In genomic region chr17:43868808-43869207, GRCm38 (mm10) we compare ENCODE assay signal across 17 mouse cellular contexts.
A peak's percentile ranks its signal among the peaks of the same experiment; 100 is the strongest.
DNase-seq lines count a peak whose midpoint lies in the region; ATAC-seq and TF ChIP-seq lines count a peak whose summit lies in the region.
"Had no signal": no experiment of that assay in that cellular context is flagged by ENCODE, and none has a peak within 500 bp of the region (broad histone marks: within the 10 kb centered on the region; RNA-seq: fewer than 3 reads in every experiment).

No protein-coding gene starts in this region.

- H3K27ac ChIP-seq in heart, adult 2 months = no peak overlapping the region
- no peak overlapping the region for H3K27ac ChIP-seq in liver, postnatal 0 days (ENCODE audit: low read depth)
- no peak overlapping the region for H3K27ac ChIP-seq in liver, embryonic 12.5 days
- H3K27ac ChIP-seq in MEL (ENCODE audit: control insufficient read depth, low read depth, low read length) = no peak overlapping the region
- no peak overlapping the region for H3K27ac ChIP-seq in embryonic facial prominence, embryonic 10.5 days (replicated peaks)
- H3K27ac ChIP-seq: forebrain, embryonic 15.5 days; kidney, embryonic 15.5 days; liver, embryonic 13.5 days; midbrain, embryonic 12.5 days had no signal

- no peaks in the 10 kb centered on the region for H3K9me3 ChIP-seq in liver, postnatal 0 days (ENCODE audit: low read length)
- no peaks in the 10 kb centered on the region for H3K9me3 ChIP-seq in liver, embryonic 12.5 days (replicated peaks)
- no peaks in the 10 kb centered on the region for H3K9me3 ChIP-seq in MEL (replicated peaks; ENCODE audit: insufficient read depth, low read length)
- H3K9me3 ChIP-seq in embryonic facial prominence, embryonic 10.5 days = no peaks in the 10 kb centered on the region
- H3K9me3 ChIP-seq: forebrain, embryonic 15.5 days; heart, embryonic 12.5 days; kidney, embryonic 15.5 days; liver, embryonic 13.5 days; midbrain, embryonic 12.5 days had no signal

- ATAC-seq in liver, postnatal 0 days = no peak
- ATAC-seq in liver, embryonic 12.5 days = no peak
- no peak for ATAC-seq in megakaryocyte, adult 5-6 weeks (ENCODE audit: poor library complexity, severe bottlenecking)
- ATAC-seq: CD4-positive, CD25-positive, alpha-beta regulatory T cell, adult 4 months; forebrain, embryonic 15.5 days; inflammation-experienced regulatory T-cells, adult 6 months had no signal

- WGBS in heart, adult 2 months = 89% methylated on average over 9 of the region's 9 CpGs
- 85% methylated on average over 9 of the region's 9 CpGs for WGBS in liver, postnatal 0 days (ENCODE audit: insufficient replicate concordance)
- 76% methylated on average over 9 of the region's 9 CpGs for WGBS in liver, embryonic 12.5 days (ENCODE audit: insufficient replicate concordance)
- WGBS in embryonic facial prominence, embryonic 10.5 days = 88% methylated on average over 9 of the region's 9 CpGs

- no peak for DNase-seq in heart, adult 2 months
- no peak for DNase-seq in heart, postnatal 25 days (ENCODE audit: low spot score)
- DNase-seq in liver, postnatal 0 days = no peak
- peak; percentile 13 for DNase-seq in A20 (ENCODE audit: low read depth, low spot score)
- DNase-seq in MEL (ENCODE audit: low read depth, low spot score) = no peak
- DNase-seq in embryonic facial prominence, embryonic 10.5 days (ENCODE audit: low spot score) = no peak
- DNase-seq: cerebellum, adult 18-20 months; gastrocnemius, postnatal 14 days; liver, embryonic 13.5 days had no signal

- H3K36me3 ChIP-seq in heart, adult 2 months (ENCODE audit: control insufficient read depth, insufficient read depth, low read length) = no peaks in the 10 kb centered on the region; the same call in 1 of the 2 replicates
- no peaks in the 10 kb centered on the region for H3K36me3 ChIP-seq in liver, postnatal 0 days (replicated peaks; ENCODE audit: insufficient read depth, low read length)
- H3K36me3 ChIP-seq in liver, embryonic 12.5 days = no peaks in the 10 kb centered on the region
- H3K36me3 ChIP-seq in MEL (ENCODE audit: control insufficient read depth in 1 of 2, insufficient read depth in 2 of 2, low read length in 2 of 2) = no peaks in the 10 kb centered on the region
- no peaks in the 10 kb centered on the region for H3K36me3 ChIP-seq in embryonic facial prominence, embryonic 10.5 days (replicated peaks)
- H3K36me3 ChIP-seq: forebrain, embryonic 15.5 days; heart, embryonic 12.5 days; kidney, embryonic 15.5 days; liver, embryonic 13.5 days; midbrain, embryonic 12.5 days had no signal

- no peak overlapping the region for H3K4me3 ChIP-seq in heart, adult 2 months
- H3K4me3 ChIP-seq in liver, postnatal 0 days (ENCODE audit: low read depth, low read length) = no peak overlapping the region
- H3K4me3 ChIP-seq in liver, embryonic 12.5 days = no peak overlapping the region
- no peak overlapping the region for H3K4me3 ChIP-seq in MEL (ENCODE audit: control insufficient read depth in 1 of 2, insufficient read depth in 1 of 2, low read depth in 2 of 2, low read length in 2 of 2)
- H3K4me3 ChIP-seq in embryonic facial prominence, embryonic 10.5 days = no peak overlapping the region
- H3K4me3 ChIP-seq: forebrain, embryonic 15.5 days; heart, embryonic 12.5 days; kidney, embryonic 15.5 days; liver, embryonic 13.5 days; midbrain, embryonic 12.5 days had no signal

- TF ChIP-seq POLR2A in heart, adult 2 months (IDR thresholded peaks at IDR 0.05; ENCODE audit: insufficient read depth, low read depth, low read length) = no peak
- no peak for TF ChIP-seq POLR2A in MEL (IDR thresholded peaks at IDR 0.05; ENCODE audit: control insufficient read depth in 1 of 2, insufficient read depth in 1 of 2, low read depth in 1 of 2, low read length in 2 of 2, poor library complexity in 1 of 2)

- no peaks in the 10 kb centered on the region; the same call in 1 of the 2 replicates for H3K79me2 ChIP-seq in heart, adult 2 months (replicated peaks; ENCODE audit: control insufficient read depth, insufficient read depth, low read length)
- no peaks in the 10 kb centered on the region for H3K79me2 ChIP-seq in MEL (ENCODE audit: control insufficient read depth, insufficient read depth, low read length, poor library complexity)

- no peaks in the 10 kb centered on the region for H3K27me3 ChIP-seq in heart, adult 2 months (ENCODE audit: control insufficient read depth, insufficient read depth, low read length)
- no peaks in the 10 kb centered on the region for H3K27me3 ChIP-seq in liver, postnatal 0 days (ENCODE audit: insufficient read depth, low read length)
- no peaks in the 10 kb centered on the region for H3K27me3 ChIP-seq in liver, embryonic 12.5 days (replicated peaks)
- no peaks in the 10 kb centered on the region for H3K27me3 ChIP-seq in MEL (ENCODE audit: control insufficient read depth in 1 of 2, insufficient read depth in 2 of 2, low read length in 2 of 2)
- no peaks in the 10 kb centered on the region for H3K27me3 ChIP-seq in embryonic facial prominence, embryonic 10.5 days (replicated peaks; ENCODE audit: low read depth, poor library complexity, severe bottlenecking)
- H3K27me3 ChIP-seq: forebrain, embryonic 15.5 days; heart, embryonic 12.5 days; kidney, embryonic 15.5 days; liver, embryonic 13.5 days; midbrain, embryonic 12.5 days had no signal

- H3K4me2 ChIP-seq in liver, postnatal 0 days (ENCODE audit: low read depth, low read length) = no peak overlapping the region
- H3K4me2 ChIP-seq in liver, embryonic 12.5 days = no peak overlapping the region
- H3K4me2 ChIP-seq: forebrain, embryonic 15.5 days; heart, embryonic 12.5 days; kidney, embryonic 15.5 days; liver, embryonic 13.5 days; midbrain, embryonic 12.5 days had no signal

- no peak for TF ChIP-seq RAD21 in MEL (IDR thresholded peaks at IDR 0.05; ENCODE audit: low read depth, low read length)

- TF ChIP-seq EP300 in heart, adult 2 months (IDR thresholded peaks at IDR 0.05; ENCODE audit: insufficient read depth, low read depth, low read length) = no peak
- no peak for TF ChIP-seq EP300 in liver, postnatal 0 days (IDR thresholded peaks at IDR 0.05; ENCODE audit: low read depth)
- no peak for TF ChIP-seq EP300 in MEL (IDR thresholded peaks at IDR 0.05; ENCODE audit: low read depth in 1 of 2, low read length in 2 of 2)

- H3K4me1 ChIP-seq in heart, adult 2 months (ENCODE audit: control insufficient read depth, insufficient read depth, low read length) = no peaks in the 10 kb centered on the region; the same call in 1 of the 2 replicates
- H3K4me1 ChIP-seq in liver, postnatal 0 days (ENCODE audit: insufficient read depth) = no peaks in the 10 kb centered on the region
- H3K4me1 ChIP-seq in liver, embryonic 12.5 days = no peaks in the 10 kb centered on the region
- no peaks in the 10 kb centered on the region for H3K4me1 ChIP-seq in MEL (ENCODE audit: control insufficient read depth in 1 of 2, insufficient read depth in 2 of 2, low read length in 2 of 2)
- H3K4me1 ChIP-seq in embryonic facial prominence, embryonic 10.5 days = no peaks in the 10 kb centered on the region
- H3K4me1 ChIP-seq: forebrain, embryonic 15.5 days; liver, embryonic 13.5 days; midbrain, embryonic 12.5 days had no signal

- no peak overlapping the region for H3K9ac ChIP-seq in heart, adult 2 months (ENCODE audit: low read depth, low read length)
- H3K9ac ChIP-seq in liver, postnatal 0 days (replicated peaks) = no peak overlapping the region
- no peak overlapping the region for H3K9ac ChIP-seq in liver, embryonic 12.5 days
- H3K9ac ChIP-seq in MEL (ENCODE audit: control insufficient read depth, low read depth, low read length, poor library complexity, severe bottlenecking) = no peak overlapping the region
- H3K9ac ChIP-seq: forebrain, embryonic 15.5 days; heart, embryonic 12.5 days; kidney, embryonic 15.5 days; liver, embryonic 13.5 days; midbrain, embryonic 12.5 days had no signal

- intact Hi-C loops in heart, adult 2 months (cut with DNase I) = loop anchor here (1.0 kb wide), 2 partner anchors 68 to 170 kb away; partner anchors contain the start of gene Rcan2
- intact Hi-C loops in heart, postnatal 25 days (cut with DNase I) = loop anchor here (1.0 to 2.0 kb wide), 2 partner anchors 68 to 168 kb away; partner anchors contain the start of gene Rcan2

- peak; percentile 25 for TF ChIP-seq CTCF in heart, adult 2 months (IDR thresholded peaks at IDR 0.05)
- peak; percentile 20; the same call in 1 of the 2 replicates for TF ChIP-seq CTCF in liver, postnatal 0 days (IDR thresholded peaks at IDR 0.05; ENCODE audit: low read depth)
- peak in 2 of 3 experiments; percentile 18 to 39; a peak in 4 of 6 replicates for TF ChIP-seq CTCF in MEL (IDR thresholded peaks at IDR 0.05 in 2 of 3, conservative IDR thresholded peaks at IDR 0.05 in 1 of 3; ENCODE audit: control insufficient read depth in 1 of 3, insufficient read depth in 1 of 3, low read depth in 2 of 3, low read length in 3 of 3, poor library complexity in 1 of 3, severe bottlenecking in 1 of 3)

TF ChIP-seq in MEL, 35 proteins besides CTCF, POLR2A, EP300 and RAD21:
- TF ChIP-seq HCFC1 (IDR thresholded peaks at IDR 0.05; ENCODE audit: low read depth, low read length) (no peak), NRF1 (IDR thresholded peaks at IDR 0.05; ENCODE audit: insufficient read depth, low read depth, low read length, poor library complexity, severe bottlenecking) (no peak), TCF12 (IDR thresholded peaks at IDR 0.05; ENCODE audit: low read depth, low read length) (no peak)
